Mouse (Mus musculus): ENCODE measurements around the gene Mtor.

DNA sequence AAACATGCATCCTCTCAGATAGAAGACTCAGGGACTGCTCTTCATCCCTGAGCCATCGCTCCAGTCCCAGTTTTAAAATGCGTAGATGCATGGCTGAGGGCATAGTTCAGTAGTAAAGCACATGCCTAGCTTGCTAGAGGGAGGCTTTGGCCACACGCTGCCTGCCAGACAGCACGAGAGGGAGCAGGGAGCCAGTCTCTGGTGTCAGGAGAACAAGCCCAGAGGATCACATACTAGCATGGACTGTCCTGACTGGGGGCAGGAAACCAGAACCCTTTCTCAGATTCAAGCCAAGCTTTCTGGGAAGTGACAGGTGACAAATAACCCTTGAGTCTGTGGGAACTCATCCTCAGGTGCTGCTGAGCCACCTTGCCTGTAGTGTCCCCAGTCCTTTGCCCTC is 62.9 kb downstream of the Mtor start:
- TF ChIP-seq CTCF (IDR thresholded peaks at IDR 0.05; ENCODE audit: extremely low read depth, insufficient read depth, low read length) (no peak), POLR2A (IDR thresholded peaks at IDR 0.05; ENCODE audit: extremely low read depth, insufficient read depth, low read length) (no peak)

Measured in cortical plate, adult 2 months (tissue).